In the genomic region with DNA sequence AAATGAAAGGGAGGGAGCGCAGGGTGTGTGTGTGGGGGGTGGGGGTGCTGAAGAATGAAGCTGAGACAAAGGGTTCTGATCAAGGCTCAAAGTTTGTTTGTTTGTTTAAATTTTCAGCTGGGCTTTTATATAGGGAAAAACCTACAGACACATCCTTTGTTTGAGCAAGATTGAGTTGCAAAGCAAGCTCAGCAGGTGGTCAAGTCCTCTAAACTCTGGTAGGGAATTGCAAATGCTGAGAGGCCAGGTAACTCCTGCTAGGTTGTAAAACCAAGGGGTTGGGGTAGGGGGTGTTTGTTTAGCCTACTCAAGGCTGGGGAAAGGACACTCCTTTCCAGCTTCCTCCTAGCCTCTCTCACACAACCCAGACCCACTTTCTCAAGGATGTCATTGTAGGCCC, we compare ENCODE assay signal across 16 mouse cellular contexts.
"Had no signal": no experiment of that assay in that cellular context is flagged by ENCODE, and none has a peak within 500 bp of the region (broad histone marks: within the 10 kb centered on the region; RNA-seq: fewer than 3 reads in every experiment).

No protein-coding gene starts in this region.

- H3K9me3 ChIP-seq: neural tube, embryonic 12.5 days; neural tube, embryonic 13.5 days; neural tube, embryonic 15.5 days; stomach, embryonic 15.5 days had no signal

- H3K9ac ChIP-seq: neural tube, embryonic 12.5 days; neural tube, embryonic 13.5 days; neural tube, embryonic 15.5 days; stomach, embryonic 15.5 days had no signal

- H3K27ac ChIP-seq: neural tube, embryonic 12.5 days; neural tube, embryonic 13.5 days; neural tube, embryonic 15.5 days; stomach, embryonic 15.5 days; stomach, postnatal 0 days had no signal

- DNase-seq: retina, postnatal 1 day; right cerebral cortex, adult 18-20 months; right cerebral cortex, postnatal 14 days; right cerebral cortex, postnatal 25 days; right cerebral cortex, postnatal 4 days; thymus, adult 18-20 months; thymus, adult 2 months; thymus, postnatal 14 days; thymus, postnatal 25 days; thymus, postnatal 36 days; thymus, postnatal 4 days had no signal

- H3K36me3 ChIP-seq: neural tube, embryonic 12.5 days; neural tube, embryonic 13.5 days; neural tube, embryonic 15.5 days; stomach, embryonic 15.5 days had no signal

- H3K4me3 ChIP-seq: neural tube, embryonic 12.5 days; neural tube, embryonic 13.5 days; neural tube, embryonic 15.5 days; stomach, embryonic 15.5 days had no signal

- H3K4me1 ChIP-seq: neural tube, embryonic 12.5 days; neural tube, embryonic 13.5 days; neural tube, embryonic 15.5 days; stomach, embryonic 15.5 days had no signal
